Mouse (Mus musculus) embryonic facial prominence, embryonic 13.5 days (tissue): ENCODE measurements at regions not wholly inside any gene's neighbourhood (a gene's known extent, or its start where the extent isn't known, plus 50 kb on each side); places are given as distances from the start of the nearest gene placed in this dataset.

Experiments
- ATAC-seq: fragments of 200-750 bp; cut with Nextera tagmentation; 2 replicates; pipeline ENCODE4 v1.8.0; 2017; ENCODE audit warnings: low read depth; ENCODE audit not compliant: insufficient number of reproducible peaks, insufficient read depth, low FRiP score, low TSS enrichment
- H3K27ac ChIP-seq: fragments of 300-500 bp; sonication (generic); 2 replicates; pipeline ENCODE4 v1.5.1; 2015; ENCODE audit warnings: moderate library complexity, mild to moderate bottlenecking, inconsistent platforms
- H3K27me3 ChIP-seq: fragments of 300-500 bp; sonication (generic); 2 replicates; pipeline ENCODE4 v1.6.1; 2015; ENCODE audit warnings: mild to moderate bottlenecking, inconsistent platforms
- H3K36me3 ChIP-seq: fragments of 300-500 bp; sonication (generic); 2 replicates; pipeline ENCODE4 v1.6.1; 2015; ENCODE audit warnings: mild to moderate bottlenecking, inconsistent platforms
- H3K4me1 ChIP-seq: fragments of 300-500 bp; sonication (generic); 2 replicates; pipeline ENCODE4 v1.6.1; 2015; ENCODE audit warnings: inconsistent platforms
- H3K4me2 ChIP-seq: fragments of 300-500 bp; sonication (generic); 2 replicates; pipeline ENCODE4 v1.6.1; 2015; ENCODE audit warnings: moderate library complexity, mild to moderate bottlenecking, inconsistent platforms
- H3K4me3 ChIP-seq: fragments of 300-500 bp; sonication (generic); 2 replicates; pipeline ENCODE4 v1.5.1; 2015; ENCODE audit warnings: mild to moderate bottlenecking, inconsistent platforms
- H3K9ac ChIP-seq: fragments of 300-500 bp; sonication (generic); 2 replicates; pipeline ENCODE4 v1.6.1; 2015; ENCODE audit warnings: mild to moderate bottlenecking, inconsistent platforms
- H3K9me3 ChIP-seq: fragments of 300-500 bp; sonication (generic); 2 replicates; pipeline ENCODE4 v1.6.1; 2016; ENCODE audit warnings: inconsistent platforms
- WGBS: fragments of 180-500 bp; shearing (Covaris S2); methylation state at CpG from one replicate; pipeline ENCODE4 v1.1.7; 2015; ENCODE audit warnings: mixed read lengths; 5-methylcytosine and 5-hydroxymethylcytosine counted together

GRCm38 (mm10) chr17:45318211-45319076, 115.1 kb downstream of the Cdc5l start:
- Histone ChIP-seq H3K27me3 (peaks cover 15% of the 10 kb centered on the region), H3K4me2 (peak overlapping the region; percentile 10; the same call in 1 of the 2 replicates), H3K4me1 (peaks cover 26% of the 10 kb centered on the region), H3K4me3 (no peak overlapping the region), H3K27ac (no peak overlapping the region), H3K36me3 (no peaks in the 10 kb centered on the region), H3K9ac (no peak overlapping the region), H3K9me3 (no peaks in the 10 kb centered on the region)
- 54% methylated on average over 25 of the region's 25 CpGs for WGBS
- ATAC-seq = no peak

- 0 out of 2 replicates have a peak, but pooled peaks cover 6% of the 10 kb centered on the region for H3K9me3 ChIP-seq
- no peaks in the 10 kb centered on the region; the same call in 1 of the 2 replicates for H3K27me3 ChIP-seq
Observed at GRCm38 (mm10) chr17:45312510-45313266, 120.8 kb downstream of the Cdc5l start.

DNA sequence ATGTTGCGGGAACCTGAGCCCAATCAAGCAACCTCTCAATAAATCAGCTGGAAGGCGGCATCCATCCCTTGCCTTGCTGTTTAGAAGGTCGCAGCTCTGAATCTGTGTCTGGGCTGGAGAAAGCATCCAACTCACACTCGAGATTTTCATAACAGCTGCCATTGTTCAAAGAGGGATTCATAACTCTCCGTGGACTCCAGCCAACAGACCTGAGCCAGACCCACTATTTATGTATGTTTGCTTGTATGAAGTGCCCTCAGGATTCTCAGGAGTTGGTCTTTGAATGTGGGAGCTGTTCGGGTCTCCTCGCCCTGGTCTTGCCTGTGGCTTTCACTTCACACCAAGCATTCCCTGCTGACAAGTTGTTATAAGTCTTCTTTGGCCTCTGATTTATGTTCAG, 127.0 kb downstream of the Cdc5l start:
- H3K4me2 ChIP-seq = no peak overlapping the region
- H3K9ac ChIP-seq = no peak overlapping the region
- no peak overlapping the region for H3K4me3 ChIP-seq
- WGBS = 77% methylated on average over 7 of the region's 7 CpGs
- no peaks in the 10 kb centered on the region for H3K4me1 ChIP-seq
- no peaks in the 10 kb centered on the region for H3K27me3 ChIP-seq
- no peaks in the 10 kb centered on the region for H3K36me3 ChIP-seq
- H3K27ac ChIP-seq = no peak overlapping the region
- ATAC-seq = no peak
- 0 out of 2 replicates have a peak, but pooled peaks cover 6% of the 10 kb centered on the region for H3K9me3 ChIP-seq

More at GRCm38 (mm10) chr17:45312510-45313266, 120.8 kb downstream of the Cdc5l start:
- WGBS = 78% methylated on average over 5 of the region's 5 CpGs
- Histone ChIP-seq H3K4me2 (no peak overlapping the region), H3K4me1 (no peaks in the 10 kb centered on the region), H3K36me3 (no peaks in the 10 kb centered on the region), H3K9ac (no peak overlapping the region), H3K27ac (no peak overlapping the region), H3K4me3 (no peak overlapping the region)
- no peak for ATAC-seq

- H3K27ac ChIP-seq = no peak overlapping the region
- no peaks in the 10 kb centered on the region for H3K9me3 ChIP-seq
- H3K4me3 ChIP-seq = no peak overlapping the region
- H3K27me3 ChIP-seq = no peaks in the 10 kb centered on the region
- no peak for ATAC-seq
- H3K4me2 ChIP-seq = no peak overlapping the region
- H3K36me3 ChIP-seq = no peaks in the 10 kb centered on the region
- H3K9ac ChIP-seq = no peak overlapping the region
- WGBS = 84% methylated on average over 6 of the region's 6 CpGs
- H3K4me1 ChIP-seq = peaks cover 7% of the 10 kb centered on the region
Observed at GRCm38 (mm10) chr17:45303183-45303582, 130.4 kb downstream of the Cdc5l start.

DNA sequence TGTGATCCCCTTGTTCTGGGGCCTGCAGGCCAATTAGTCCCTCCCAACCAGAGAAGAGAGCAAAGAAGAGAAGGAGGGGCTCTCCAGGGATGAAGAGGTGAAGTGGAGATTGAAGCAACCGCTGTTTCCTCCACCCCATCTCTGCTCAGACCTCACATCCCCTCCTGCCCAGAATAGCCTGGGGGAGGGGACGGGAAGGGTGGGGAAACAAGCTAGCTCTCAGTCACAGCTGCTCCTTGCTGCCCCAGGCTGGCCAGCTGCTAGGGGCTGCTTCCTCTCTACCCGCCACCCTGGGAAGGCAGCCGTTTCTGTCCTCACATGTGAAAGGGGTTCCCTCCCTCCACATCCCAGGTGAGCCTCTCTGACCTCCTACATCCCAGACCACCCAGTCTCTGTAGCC, 135.2 kb downstream of the Cdc5l start:
- WGBS = 11% methylated on average over 4 of the region's 4 CpGs
- ATAC-seq = no peak
- Histone ChIP-seq H3K9ac (peak overlapping the region; percentile 21; the same call in 1 of the 2 replicates), H3K27me3 (no peaks in the 10 kb centered on the region), H3K27ac (peak overlapping the region; percentile 34; the same call in 1 of the 2 replicates), H3K36me3 (no peaks in the 10 kb centered on the region), H3K9me3 (no peaks in the 10 kb centered on the region), H3K4me1 (peaks cover 14% of the 10 kb centered on the region), H3K4me2 (no peak overlapping the region), H3K4me3 (no peak overlapping the region)

DNA sequence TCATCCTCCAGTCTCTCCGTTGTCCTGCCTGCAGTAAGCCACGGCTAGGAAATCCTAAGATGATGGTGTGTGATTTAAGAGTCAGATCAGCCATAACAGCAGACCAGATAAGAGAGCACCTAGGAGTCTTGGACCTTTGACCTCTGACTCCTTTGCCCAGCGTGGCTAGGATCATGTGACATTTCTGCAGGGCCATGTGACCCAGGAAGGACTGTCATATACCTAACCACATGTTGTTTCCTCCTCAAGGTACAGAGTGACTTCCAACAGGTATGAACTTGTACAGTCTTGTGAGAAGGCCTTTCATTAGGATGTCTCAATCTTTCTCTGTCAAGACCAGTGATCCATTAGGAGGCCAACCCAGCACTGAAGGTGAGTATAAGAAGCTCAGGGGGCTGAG, 135.7 kb downstream of the Cdc5l start:
- H3K4me1 ChIP-seq = peaks cover 19% of the 10 kb centered on the region
- H3K27ac ChIP-seq = 0 out of 2 replicates have a peak overlapping the region, but pooled peaks have one; percentile 7
- no peaks in the 10 kb centered on the region for H3K9me3 ChIP-seq
- ATAC-seq = no peak
- 68% methylated on average over 3 of the region's 3 CpGs for WGBS
- H3K27me3 ChIP-seq = no peaks in the 10 kb centered on the region
- no peak overlapping the region for H3K4me2 ChIP-seq
- 0 out of 2 replicates have a peak overlapping the region, but pooled peaks have one; percentile 21 for H3K9ac ChIP-seq
- no peaks in the 10 kb centered on the region for H3K36me3 ChIP-seq
- no peak overlapping the region for H3K4me3 ChIP-seq

GRCm38 (mm10) chr17:45296363-45296762, 137.2 kb downstream of the Cdc5l start:
- Histone ChIP-seq H3K27ac (no peak overlapping the region), H3K36me3 (no peaks in the 10 kb centered on the region), H3K9ac (no peak overlapping the region), H3K4me1 (peaks cover 24% of the 10 kb centered on the region), H3K4me3 (no peak overlapping the region), H3K9me3 (no peaks in the 10 kb centered on the region), H3K27me3 (no peaks in the 10 kb centered on the region), H3K4me2 (no peak overlapping the region)
- WGBS = 82% methylated on average over 1 of the region's 1 CpGs
- ATAC-seq = no peak

DNA sequence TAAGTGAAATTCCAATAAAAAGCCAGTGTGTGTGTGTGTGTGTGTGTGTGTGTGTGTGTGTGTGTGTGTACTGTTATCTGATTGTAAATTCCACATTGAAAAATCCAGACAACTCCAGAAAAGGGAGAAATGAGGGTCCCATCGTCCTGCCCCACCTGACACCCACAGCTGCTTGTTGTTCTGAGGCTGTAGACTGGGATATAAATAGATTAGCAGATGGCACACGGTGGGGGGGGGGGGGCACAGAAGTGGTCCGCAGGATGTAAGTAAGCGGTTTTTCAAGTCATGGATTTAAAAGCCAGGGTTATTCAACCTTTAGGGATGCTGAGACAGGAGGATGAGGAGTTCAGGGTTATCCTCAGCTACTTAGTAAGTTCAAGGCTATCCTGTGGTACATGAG, 138.7 kb downstream of the Cdc5l start:
- no peak overlapping the region for H3K27ac ChIP-seq
- no peaks in the 10 kb centered on the region for H3K36me3 ChIP-seq
- no peak for ATAC-seq
- no peak overlapping the region for H3K4me2 ChIP-seq
- H3K9me3 ChIP-seq = no peaks in the 10 kb centered on the region
- peaks cover 24% of the 10 kb centered on the region for H3K4me1 ChIP-seq
- no peaks in the 10 kb centered on the region for H3K27me3 ChIP-seq
- no peak overlapping the region for H3K4me3 ChIP-seq
- no peak overlapping the region for H3K9ac ChIP-seq
- 68% methylated on average over 4 of the region's 4 CpGs for WGBS

GRCm38 (mm10) chr17:45294256-45294865, 139.2 kb downstream of the Cdc5l start:
- peaks cover 24% of the 10 kb centered on the region for H3K4me1 ChIP-seq
- 88% methylated on average over 11 of the region's 11 CpGs for WGBS
- no peak overlapping the region for H3K4me2 ChIP-seq
- H3K27me3 ChIP-seq = no peaks in the 10 kb centered on the region
- H3K36me3 ChIP-seq = no peaks in the 10 kb centered on the region
- H3K27ac ChIP-seq = no peak overlapping the region
- H3K4me3 ChIP-seq = no peak overlapping the region
- no peak overlapping the region for H3K9ac ChIP-seq
- no peaks in the 10 kb centered on the region for H3K9me3 ChIP-seq
- ATAC-seq = no peak

DNA sequence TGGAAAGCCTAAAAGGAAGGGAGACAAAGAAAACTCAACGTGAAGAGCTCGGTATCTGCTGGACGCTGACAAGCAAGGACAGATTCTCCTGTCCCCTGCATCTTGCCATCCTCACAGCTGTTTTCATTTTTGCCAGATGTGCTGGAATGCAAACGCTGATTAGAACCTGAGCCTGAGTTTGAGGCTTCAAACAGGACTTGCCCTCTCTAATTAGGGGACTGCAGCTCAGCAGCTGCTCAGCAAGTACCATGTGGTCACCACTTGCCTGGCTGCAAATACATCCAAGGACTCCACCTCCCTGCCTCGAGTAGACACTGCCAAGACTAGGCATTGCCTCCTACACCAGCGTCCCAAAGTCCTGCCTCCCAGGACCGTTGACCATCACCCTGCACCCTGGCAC, 140.7 kb downstream of the Cdc5l start:
- Histone ChIP-seq H3K27me3 (no peaks in the 10 kb centered on the region), H3K36me3 (no peaks in the 10 kb centered on the region), H3K9me3 (no peaks in the 10 kb centered on the region), H3K4me3 (no peak overlapping the region), H3K4me1 (peaks cover 14% of the 10 kb centered on the region), H3K27ac (no peak overlapping the region), H3K4me2 (no peak overlapping the region), H3K9ac (no peak overlapping the region)
- no peak for ATAC-seq
- WGBS = 38% methylated on average over 7 of the region's 7 CpGs

GRCm38 (mm10) chr17:45291052-45291451, 142.5 kb downstream of the Cdc5l start:
- ATAC-seq = no peak
- WGBS = 85% methylated on average over 5 of the region's 5 CpGs

More at GRCm38 (mm10) chr17:45291052-45291451, 142.5 kb downstream of the Cdc5l start:
- Histone ChIP-seq H3K4me2 (no peak overlapping the region), H3K9me3 (no peaks in the 10 kb centered on the region), H3K4me3 (no peak overlapping the region), H3K4me1 (peaks cover 11% of the 10 kb centered on the region), H3K9ac (no peak overlapping the region), H3K36me3 (no peaks in the 10 kb centered on the region), H3K27me3 (no peaks in the 10 kb centered on the region), H3K27ac (no peak overlapping the region)
